Mouse (Mus musculus) olfactory bulb, adult 2 months (tissue): Measurements from ENCODE around the gene Ube2o.

Source experiments
- CTCF ChIP-seq: fragments of 200-500 bp; IDR thresholded peaks from 2 replicates; pipeline ENCODE4 v1.5.1; 2012; ENCODE audit warnings: low read depth, mild to moderate bottlenecking, low read length, moderate library complexity; ENCODE audit not compliant: insufficient read depth
- POLR2A ChIP-seq: fragments of 200-500 bp; IDR thresholded peaks from 2 replicates; pipeline ENCODE4 v1.6.1; 2012; ENCODE audit warnings: mild to moderate bottlenecking, low read depth, low read length, moderate library complexity; ENCODE audit not compliant: insufficient read depth

- TF ChIP-seq POLR2A (no peak), CTCF (peak; percentile 57; the same call in 1 of the 2 replicates)
Measured at GRCm38 (mm10) chr11:116493795-116494252, 87.4 kb downstream of the Ube2o start, which contains the start of gene Prpsap1.
